Mouse (Mus musculus) limb, embryonic 11.5 days (tissue): ENCODE results near the gene Pdcl. TPM values are rescaled to one million over a fixed set of nuclear protein-coding genes. Genes with fewer than 3 reads are reported as not detected.

Source experiments
- ATAC-seq: fragments of 200-750 bp; cut with Nextera tagmentation; 2 replicates; pipeline ENCODE4 v1.8.0; 2017; ENCODE audit warnings: low read depth; ENCODE audit not compliant: insufficient number of reproducible peaks, low FRiP score, low TSS enrichment
- DNase-seq: peaks from one replicate; pipeline ENCODE4 v3.0.0-alpha.2; 2015; ENCODE audit warnings: low spot score
- H3K27ac ChIP-seq: fragments of 300-500 bp; sonication (generic); replicated peaks from 2 replicates; pipeline ENCODE4 v1.5.1; 2014; ENCODE audit warnings: low read depth, mild to moderate bottlenecking, low read length
- H3K27me3 ChIP-seq: fragments of 300-500 bp; sonication (generic); 2 replicates; pipeline ENCODE4 v1.6.1; 2014; ENCODE audit warnings: mild to moderate bottlenecking, low read length, mixed read lengths; ENCODE audit not compliant: control insufficient read depth, insufficient read depth
- H3K36me3 ChIP-seq: fragments of 300-500 bp; sonication (generic); 2 replicates; pipeline ENCODE4 v1.6.1; 2014; ENCODE audit warnings: mild to moderate bottlenecking, low read length, moderate library complexity, mixed read lengths; ENCODE audit not compliant: control insufficient read depth, insufficient read depth
- H3K4me1 ChIP-seq: fragments of 300-500 bp; sonication (generic); 2 replicates; pipeline ENCODE4 v1.6.1; 2014; ENCODE audit warnings: low read length, mixed read lengths; ENCODE audit not compliant: control insufficient read depth, insufficient read depth
- H3K4me2 ChIP-seq: fragments of 300-500 bp; sonication (generic); 2 replicates; pipeline ENCODE4 v1.6.1; 2014; ENCODE audit warnings: low read depth, mild to moderate bottlenecking, moderate library complexity; ENCODE audit not compliant: severe bottlenecking
- H3K4me3 ChIP-seq: fragments of 300-500 bp; sonication (generic); 2 replicates; pipeline ENCODE4 v1.5.1; 2014; ENCODE audit warnings: low read depth, low read length
- H3K9ac ChIP-seq: fragments of 300-500 bp; sonication (generic); 2 replicates; pipeline ENCODE4 v1.6.1; 2014; ENCODE audit warnings: mild to moderate bottlenecking, low read length
- H3K9me3 ChIP-seq: fragments of 300-500 bp; sonication (generic); 2 replicates; pipeline ENCODE4 v1.6.1; 2016; ENCODE audit warnings: low read length; ENCODE audit not compliant: control insufficient read depth
- WGBS: fragments of 180-500 bp; shearing (Covaris S2); extraction: QIAGEN DNeasy Blood & Tissue Kit; methylation state at CpG from one replicate; pipeline ENCODE4 v1.1.7; 2014; 5-methylcytosine and 5-hydroxymethylcytosine counted together
- polyA plus RNA-seq: library from polyadenylated mRNA; unstranded; fragments of >200 nt; fragmentation: Nextera tagmentation; extraction: Ambion mirVana; gene quantifications from 2 replicates; pipeline ENCODE4 v1.2.1, GENCODE M21; 2014

Gene Pdcl
- 47.1 and 53.0 TPM in 2 replicates for polyA plus RNA-seq

GRCm38 (mm10) chr2:37358633-37359540, at the start of gene Pdcl:
Gene Pdcl (minus strand): TSS chr2:37359332.
- peak within 1 kb of the TSS; percentile 68 for H3K4me3 ChIP-seq
- peak within 1 kb of the TSS; percentile 80 for H3K9ac ChIP-seq
- no peaks in the 10 kb centered on the region for H3K27me3 ChIP-seq
- H3K36me3 ChIP-seq = peaks cover 9% of the 10 kb centered on the region
- WGBS = under 1% methylated on average over 42 of the region's 42 CpGs
- H3K4me1 ChIP-seq = no peaks in the 10 kb centered on the region
- no peaks in the 10 kb centered on the region for H3K9me3 ChIP-seq
- ATAC-seq = peak; percentile 100
- peak within 1 kb of the TSS; percentile 92 for H3K27ac ChIP-seq
- H3K4me2 ChIP-seq = peak within 1 kb of the TSS; percentile 49
- DNase-seq = peak; percentile 88

DNA sequence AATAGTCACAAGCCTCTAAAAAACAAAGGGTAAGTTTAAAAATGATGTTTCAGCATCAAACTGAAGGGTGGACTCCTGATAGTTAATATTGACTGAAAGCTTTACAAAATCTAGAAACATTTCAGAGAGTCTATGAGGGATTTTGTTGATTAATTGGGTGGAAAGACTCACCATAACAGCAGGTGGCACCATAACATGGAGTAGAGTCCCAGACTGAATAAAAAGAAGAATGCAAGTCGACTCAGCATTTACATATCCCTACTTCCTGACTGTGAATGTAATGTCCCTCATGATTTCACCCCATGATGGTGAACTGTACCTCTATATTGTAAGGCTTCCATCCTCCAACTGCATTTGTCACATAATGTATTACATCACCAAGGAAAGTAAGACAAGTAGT, 36.4 kb upstream of the Pdcl start:
- no peak for ATAC-seq
- H3K9me3 ChIP-seq = no peaks in the 10 kb centered on the region
- H3K36me3 ChIP-seq = peaks cover 8% of the 10 kb centered on the region; the same call in 1 of the 2 replicates

DNA sequence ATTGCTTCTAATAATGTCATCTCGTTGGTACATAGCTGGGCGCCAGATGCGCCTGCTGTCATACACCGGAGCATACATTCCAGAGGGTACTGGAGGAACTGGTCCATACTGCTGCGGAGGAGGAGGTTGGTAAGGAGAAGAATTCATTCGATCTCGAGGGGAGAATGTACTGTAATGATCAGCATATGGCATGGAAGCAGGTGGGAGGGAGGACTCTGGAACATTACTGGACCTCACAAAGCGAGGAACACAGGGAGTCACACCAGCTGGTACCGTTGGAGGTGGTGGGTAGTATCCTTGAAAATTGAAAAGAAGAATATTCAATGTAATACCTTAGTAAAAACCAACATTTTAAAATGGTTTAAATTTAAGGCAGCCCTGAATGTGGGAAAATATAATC, 23.8 kb upstream of the Pdcl start:
- H3K9me3 ChIP-seq = no peaks in the 10 kb centered on the region
- peaks cover 5% of the 10 kb centered on the region for H3K36me3 ChIP-seq
- ATAC-seq (no peak), DNase-seq (no peak)
- H3K4me2 ChIP-seq = no peak overlapping the region
- H3K9ac ChIP-seq = no peak overlapping the region
- no peaks in the 10 kb centered on the region for H3K27me3 ChIP-seq
- H3K4me3 ChIP-seq = no peak overlapping the region
- no peaks in the 10 kb centered on the region for H3K4me1 ChIP-seq
- WGBS = 94% methylated on average over 9 of the region's 9 CpGs
- H3K27ac ChIP-seq = no peak overlapping the region

More for the DNA sequence above, 36.4 kb upstream of the Pdcl start:
- Histone ChIP-seq H3K9ac (no peak overlapping the region), H3K4me3 (no peak overlapping the region), H3K4me1 (no peaks in the 10 kb centered on the region), H3K27ac (no peak overlapping the region), H3K27me3 (no peaks in the 10 kb centered on the region), H3K4me2 (no peak overlapping the region)
- WGBS = 65% methylated on average over 1 of the region's 1 CpGs
- no peak for DNase-seq

- no peak; the same call in 1 of the 2 replicates for ATAC-seq
- Histone ChIP-seq H3K9me3 (no peaks in the 10 kb centered on the region), H3K36me3 (peaks cover 7% of the 10 kb centered on the region), H3K4me2 (no peak overlapping the region), H3K4me3 (no peak overlapping the region), H3K27me3 (no peaks in the 10 kb centered on the region), H3K4me1 (no peaks in the 10 kb centered on the region), H3K27ac (no peak overlapping the region), H3K9ac (no peak overlapping the region)
- WGBS = 74% methylated on average over 2 of the region's 2 CpGs
- DNase-seq = peak; percentile 68
Observed at GRCm38 (mm10) chr2:37380189-37380588, 21.1 kb upstream of the Pdcl start.

DNA sequence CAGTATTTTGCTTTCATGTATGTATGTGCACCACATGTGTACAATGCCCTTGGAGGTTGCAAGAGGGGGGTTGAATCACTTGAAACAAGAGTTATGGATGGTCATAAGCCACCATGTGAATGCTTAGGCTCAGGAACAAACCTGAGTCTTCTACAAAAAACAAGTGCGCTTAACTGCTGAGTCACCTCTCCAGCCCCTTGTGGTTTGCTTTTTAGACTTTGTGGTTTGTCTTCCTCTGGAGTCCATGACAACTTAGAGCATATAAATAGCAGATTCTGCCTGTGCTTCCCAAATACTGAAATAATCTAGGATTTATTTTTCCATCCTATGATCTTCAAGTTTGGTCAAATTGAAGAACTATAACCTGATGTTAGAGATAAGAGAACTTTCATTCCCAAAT, 16.9 kb upstream of the Pdcl start:
- ATAC-seq (no peak), DNase-seq (no peak)
- H3K27me3 ChIP-seq = no peaks in the 10 kb centered on the region
- no peak overlapping the region for H3K4me2 ChIP-seq
- H3K9ac ChIP-seq = no peak overlapping the region
- H3K4me1 ChIP-seq = no peaks in the 10 kb centered on the region
- no peak overlapping the region for H3K4me3 ChIP-seq
- H3K9me3 ChIP-seq = no peaks in the 10 kb centered on the region
- 95% methylated on average over 1 of the region's 1 CpGs for WGBS
- no peak overlapping the region for H3K27ac ChIP-seq
- H3K36me3 ChIP-seq = peaks cover 2% of the 10 kb centered on the region; the same call in 1 of the 2 replicates

DNA sequence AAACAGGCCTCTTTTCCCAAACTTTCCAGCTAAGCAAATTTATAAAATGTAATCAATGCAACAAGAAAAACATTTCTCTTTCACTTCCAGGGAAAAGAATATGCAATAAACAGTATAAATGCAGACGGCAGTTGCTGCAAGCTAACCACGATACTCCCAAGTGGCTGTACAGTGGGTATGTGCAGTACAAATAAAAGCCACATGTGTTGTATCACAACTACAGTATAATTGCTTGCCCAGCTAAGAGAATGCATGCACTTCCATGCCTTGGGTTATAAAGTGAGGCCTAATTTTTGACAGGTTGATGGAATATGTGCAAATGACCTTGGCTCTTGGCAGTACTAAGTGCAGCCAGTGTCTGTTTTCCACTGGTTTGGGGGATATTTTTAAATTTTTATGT, 11.5 kb upstream of the Pdcl start:
- H3K4me1 ChIP-seq = no peaks in the 10 kb centered on the region
- no peaks in the 10 kb centered on the region for H3K9me3 ChIP-seq
- H3K4me2 ChIP-seq = no peak overlapping the region
- H3K27me3 ChIP-seq = no peaks in the 10 kb centered on the region
- H3K4me3 ChIP-seq = no peak overlapping the region
- no peak for DNase-seq
- no peaks in the 10 kb centered on the region for H3K36me3 ChIP-seq
- 69% methylated on average over 2 of the region's 2 CpGs for WGBS
- no peak overlapping the region for H3K27ac ChIP-seq
- H3K9ac ChIP-seq = no peak overlapping the region
- ATAC-seq = no peak

DNA sequence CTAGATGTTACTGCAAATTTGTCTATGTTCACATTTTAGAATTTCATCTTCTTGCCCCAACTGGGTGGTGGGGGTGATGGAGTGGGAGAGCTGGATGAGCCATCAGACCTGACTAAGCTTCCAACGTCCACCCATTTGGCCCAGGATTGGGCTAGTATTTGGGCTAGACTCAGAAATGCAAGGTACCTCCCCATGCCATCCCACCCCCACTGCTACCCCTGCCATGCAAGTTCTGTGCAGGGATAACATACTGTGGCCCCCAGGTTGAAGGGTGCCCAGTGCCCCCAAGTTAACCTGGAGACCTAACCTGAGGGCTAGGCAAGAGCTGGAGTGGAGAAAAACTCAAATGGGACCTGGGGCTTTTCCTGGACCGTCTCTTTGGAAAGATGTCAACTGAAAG, 776 bp upstream of the Pdcl start:
- Histone ChIP-seq H3K9me3 (no peaks in the 10 kb centered on the region), H3K36me3 (peaks cover 6% of the 10 kb centered on the region), H3K4me3 (no peak overlapping the region), H3K4me1 (no peaks in the 10 kb centered on the region), H3K27ac (no peak overlapping the region), H3K4me2 (peak overlapping the region; percentile 12; the same call in 1 of the 2 replicates), H3K27me3 (no peaks in the 10 kb centered on the region), H3K9ac (no peak overlapping the region)
- no peak for ATAC-seq
- 93% methylated on average over 2 of the region's 2 CpGs for WGBS
- no peak for DNase-seq

- Histone ChIP-seq H3K9ac (no peak overlapping the region), H3K4me3 (no peak overlapping the region), H3K9me3 (no peaks in the 10 kb centered on the region), H3K4me1 (no peaks in the 10 kb centered on the region), H3K4me2 (no peak overlapping the region), H3K36me3 (peaks cover 26% of the 10 kb centered on the region), H3K27me3 (no peaks in the 10 kb centered on the region), H3K27ac (no peak overlapping the region)
- DNase-seq = no peak
- ATAC-seq = no peak
- 97% methylated on average over 5 of the region's 5 CpGs for WGBS
Observed at GRCm38 (mm10) chr2:37355571-37355970, 3.6 kb downstream of the Pdcl start.
